Mouse (Mus musculus) hindbrain, embryonic 11.5 days (tissue): ENCODE measurements around the gene Kif17. TPM values are rescaled to one million over a fixed set of nuclear protein-coding genes. Genes with fewer than 3 reads are reported as not detected.

Source experiments
- ATAC-seq: fragments of 200-750 bp; cut with Nextera tagmentation; 2 replicates; pipeline ENCODE4 v1.8.0; 2017; ENCODE audit warnings: mild to moderate bottlenecking, moderate TSS enrichment, moderate library complexity; ENCODE audit not compliant: low FRiP score
- DNase-seq: peaks from one replicate; pipeline ENCODE4 v3.0.0-alpha.2; 2015; ENCODE audit warnings: low spot score
- H3K27ac ChIP-seq: fragments of 300-500 bp; sonication (generic); 2 replicates; pipeline ENCODE4 v1.5.1; 2014; ENCODE audit warnings: mild to moderate bottlenecking, low read depth, low read length
- H3K27me3 ChIP-seq: fragments of 300-500 bp; sonication (generic); 2 replicates; pipeline ENCODE4 v1.6.1; 2014; ENCODE audit warnings: mild to moderate bottlenecking, low read length, moderate library complexity, mixed read lengths; ENCODE audit not compliant: control insufficient read depth, insufficient read depth
- H3K36me3 ChIP-seq: fragments of 300-500 bp; sonication (generic); 2 replicates; pipeline ENCODE4 v1.6.1; 2014; ENCODE audit warnings: mild to moderate bottlenecking, low read length, moderate library complexity, mixed read lengths; ENCODE audit not compliant: control insufficient read depth, insufficient read depth
- H3K4me1 ChIP-seq: fragments of 300-500 bp; sonication (generic); replicated peaks from 2 replicates; pipeline ENCODE4 v1.6.1; 2014; ENCODE audit warnings: low read length, mixed read lengths; ENCODE audit not compliant: control insufficient read depth, insufficient read depth
- H3K4me2 ChIP-seq: fragments of 300-500 bp; sonication (generic); replicated peaks from 2 replicates; pipeline ENCODE4 v1.6.1; 2014; ENCODE audit warnings: mild to moderate bottlenecking, low read depth, low read length
- H3K4me3 ChIP-seq: fragments of 300-500 bp; sonication (generic); 2 replicates; pipeline ENCODE4 v1.5.1; 2014; ENCODE audit warnings: low read depth, low read length
- H3K9ac ChIP-seq: fragments of 300-500 bp; sonication (generic); 2 replicates; pipeline ENCODE4 v1.6.1; 2014; ENCODE audit warnings: low read depth, low read length
- H3K9me3 ChIP-seq: fragments of 300-500 bp; sonication (generic); 2 replicates; pipeline ENCODE4 v1.6.1; 2016; ENCODE audit warnings: low read length; ENCODE audit not compliant: control insufficient read depth
- WGBS: fragments of 180-500 bp; shearing (Covaris S2); extraction: QIAGEN DNeasy Blood & Tissue Kit; methylation state at CpG from one replicate; pipeline ENCODE4 v1.1.7; 2014; 5-methylcytosine and 5-hydroxymethylcytosine counted together
- polyA plus RNA-seq: library from polyadenylated mRNA; unstranded; fragments of >200 nt; fragmentation: Nextera tagmentation; extraction: Ambion mirVana; gene quantifications from 2 replicates; pipeline ENCODE4 v1.2.1, GENCODE M21; 2014

Gene Kif17
- polyA plus RNA-seq, 1 experiment from 2014 or later: 0.31 TPM

- no peak overlapping the region for H3K9ac ChIP-seq
- DNase-seq (no peak), ATAC-seq (no peak)
- no peaks in the 10 kb centered on the region for H3K9me3 ChIP-seq
- 0 out of 2 replicates have a peak, but pooled peaks cover 2% of the 10 kb centered on the region for H3K27me3 ChIP-seq
- H3K36me3 ChIP-seq: no peaks in the 10 kb centered on the region
- H3K4me1 ChIP-seq: no peaks in the 10 kb centered on the region
- H3K4me2 ChIP-seq: no peak overlapping the region
- H3K27ac ChIP-seq: no peak overlapping the region
- WGBS: 87% methylated on average over 6 of the region's 6 CpGs
- no peak overlapping the region for H3K4me3 ChIP-seq
These were observed 85.4 kb downstream of the Kif17 start for GRCm38 (mm10) chr4:138335648-138336047.

- Histone ChIP-seq H3K4me1 (no peaks in the 10 kb centered on the region), H3K27ac (no peak overlapping the region), H3K9me3 (no peaks in the 10 kb centered on the region), H3K9ac (no peak overlapping the region), H3K36me3 (no peaks in the 10 kb centered on the region), H3K27me3 (0 out of 2 replicates have a peak, but pooled peaks cover 2% of the 10 kb centered on the region), H3K4me3 (no peak overlapping the region), H3K4me2 (no peak overlapping the region)
- WGBS: 78% methylated on average over 5 of the region's 5 CpGs
- ATAC-seq (no peak), DNase-seq (no peak)
These were observed 86.6 kb downstream of the Kif17 start for GRCm38 (mm10) chr4:138336876-138337275.

GRCm38 (mm10) chr4:138337341-138337740 is 87.1 kb downstream of the Kif17 start:
- no peak for DNase-seq
- H3K36me3 ChIP-seq: no peaks in the 10 kb centered on the region

GRCm38 (mm10) chr4:138339963-138340362 is 89.7 kb downstream of the Kif17 start:
- DNase-seq: peak; percentile 61
- no peaks in the 10 kb centered on the region for H3K27me3 ChIP-seq
- H3K9me3 ChIP-seq: no peaks in the 10 kb centered on the region
- H3K4me2 ChIP-seq: no peak overlapping the region
- ATAC-seq: no peak
- H3K9ac ChIP-seq: no peak overlapping the region
- H3K4me1 ChIP-seq: no peaks in the 10 kb centered on the region
- 42% methylated on average over 4 of the region's 4 CpGs for WGBS
- H3K4me3 ChIP-seq: no peak overlapping the region
- no peaks in the 10 kb centered on the region for H3K36me3 ChIP-seq
- no peak overlapping the region for H3K27ac ChIP-seq

More at GRCm38 (mm10) chr4:138337341-138337740, 87.1 kb downstream of the Kif17 start:
- no peak overlapping the region for H3K4me3 ChIP-seq
- H3K9me3 ChIP-seq: no peaks in the 10 kb centered on the region
- H3K4me1 ChIP-seq: no peaks in the 10 kb centered on the region
- ATAC-seq: no peak
- no peak overlapping the region for H3K9ac ChIP-seq
- H3K4me2 ChIP-seq: no peak overlapping the region
- H3K27ac ChIP-seq: no peak overlapping the region
- H3K27me3 ChIP-seq: no peaks in the 10 kb centered on the region
- WGBS: 79% methylated on average over 9 of the region's 9 CpGs

- ATAC-seq: no peak
- Histone ChIP-seq H3K27me3 (no peaks in the 10 kb centered on the region), H3K27ac (no peak overlapping the region), H3K4me1 (no peaks in the 10 kb centered on the region), H3K9ac (no peak overlapping the region), H3K4me2 (no peak overlapping the region), H3K36me3 (no peaks in the 10 kb centered on the region), H3K9me3 (no peaks in the 10 kb centered on the region), H3K4me3 (no peak overlapping the region)
- no peak for DNase-seq
- WGBS: 69% methylated on average over 8 of the region's 8 CpGs
These were observed 91.2 kb downstream of the Kif17 start for GRCm38 (mm10) chr4:138341393-138341792.

GRCm38 (mm10) chr4:138342048-138342447 is 91.8 kb downstream of the Kif17 start:
- no peak for ATAC-seq
- H3K27me3 ChIP-seq: no peaks in the 10 kb centered on the region
- H3K4me1 ChIP-seq: no peaks in the 10 kb centered on the region
- H3K9ac ChIP-seq: no peak overlapping the region
- no peak overlapping the region for H3K4me3 ChIP-seq
- no peak for DNase-seq
- no peak overlapping the region for H3K27ac ChIP-seq
- WGBS: 76% methylated on average over 7 of the region's 7 CpGs
- no peaks in the 10 kb centered on the region for H3K36me3 ChIP-seq
- H3K4me2 ChIP-seq: no peak overlapping the region
- no peaks in the 10 kb centered on the region for H3K9me3 ChIP-seq

GRCm38 (mm10) chr4:138342778-138343177 is 92.5 kb downstream of the Kif17 start:
- DNase-seq (no peak), ATAC-seq (no peak)
- Histone ChIP-seq H3K27ac (no peak overlapping the region), H3K36me3 (no peaks in the 10 kb centered on the region), H3K9ac (no peak overlapping the region), H3K27me3 (no peaks in the 10 kb centered on the region), H3K4me1 (no peaks in the 10 kb centered on the region), H3K4me3 (no peak overlapping the region), H3K4me2 (no peak overlapping the region), H3K9me3 (no peaks in the 10 kb centered on the region)
- 90% methylated on average over 6 of the region's 6 CpGs for WGBS

- Histone ChIP-seq H3K27ac (no peak overlapping the region), H3K9me3 (no peaks in the 10 kb centered on the region), H3K9ac (no peak overlapping the region), H3K4me2 (no peak overlapping the region), H3K27me3 (no peaks in the 10 kb centered on the region), H3K36me3 (no peaks in the 10 kb centered on the region), H3K4me1 (no peaks in the 10 kb centered on the region), H3K4me3 (no peak overlapping the region)
- no peak for DNase-seq
- WGBS: 81% methylated on average over 10 of the region's 10 CpGs
- no peak for ATAC-seq
These were observed 93.2 kb downstream of the Kif17 start for GRCm38 (mm10) chr4:138343341-138343837.

GRCm38 (mm10) chr4:138344891-138345545 is 94.8 kb downstream of the Kif17 start:
- Histone ChIP-seq H3K4me1 (no peaks in the 10 kb centered on the region), H3K4me3 (no peak overlapping the region), H3K27me3 (no peaks in the 10 kb centered on the region), H3K36me3 (no peaks in the 10 kb centered on the region), H3K9me3 (no peaks in the 10 kb centered on the region), H3K27ac (no peak overlapping the region), H3K9ac (no peak overlapping the region), H3K4me2 (no peak overlapping the region)
- DNase-seq: no peak
- 83% methylated on average over 9 of the region's 9 CpGs for WGBS
- no peak for ATAC-seq
